Mouse (Mus musculus) CD4-positive, CD25-positive, alpha-beta regulatory T cell, adult 2 months (primary cell): ENCODE measurements around the gene Lins1.

Experiments used
- DNase-seq: peaks from one replicate; pipeline ENCODE4 v3.0.0-alpha.2; 2012; ENCODE audit warnings: low read depth, low spot score

Lins1 gene

GRCm38 (mm10) chr7:66689620-66690360 lies at the start of gene Lins1:
TSS of gene Lins1 (plus strand) at chr7:66689889.
- DNase-seq = peak; percentile 99

- DNase-seq = no peak
Measured at GRCm38 (mm10) chr7:66645736-66646135, 44.0 kb upstream of the Lins1 start.

DNA sequence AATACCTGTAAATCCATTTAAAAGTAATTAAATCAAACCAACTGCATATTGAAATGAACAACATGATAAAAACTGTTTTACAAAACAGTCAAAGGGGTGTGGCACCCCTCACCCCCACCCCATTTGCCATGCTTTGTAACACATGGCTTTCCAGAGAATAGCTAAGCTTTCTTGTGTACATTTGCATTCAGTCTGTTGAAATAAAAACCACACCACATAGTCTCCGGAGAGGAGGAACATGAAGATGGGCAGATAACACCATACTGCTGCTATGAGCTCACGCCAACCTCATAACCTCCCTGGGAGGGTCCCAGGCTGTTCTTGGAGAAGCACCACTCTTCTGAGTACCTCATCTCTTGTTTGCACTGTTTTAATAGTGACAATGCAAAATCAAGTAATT lies 40.5 kb upstream of the Lins1 start:
- DNase-seq = no peak

- DNase-seq = no peak
Measured at GRCm38 (mm10) chr7:66650883-66651282, 38.8 kb upstream of the Lins1 start.

GRCm38 (mm10) chr7:66652216-66652615 lies 37.5 kb upstream of the Lins1 start:
- DNase-seq = peak; percentile 34

DNA sequence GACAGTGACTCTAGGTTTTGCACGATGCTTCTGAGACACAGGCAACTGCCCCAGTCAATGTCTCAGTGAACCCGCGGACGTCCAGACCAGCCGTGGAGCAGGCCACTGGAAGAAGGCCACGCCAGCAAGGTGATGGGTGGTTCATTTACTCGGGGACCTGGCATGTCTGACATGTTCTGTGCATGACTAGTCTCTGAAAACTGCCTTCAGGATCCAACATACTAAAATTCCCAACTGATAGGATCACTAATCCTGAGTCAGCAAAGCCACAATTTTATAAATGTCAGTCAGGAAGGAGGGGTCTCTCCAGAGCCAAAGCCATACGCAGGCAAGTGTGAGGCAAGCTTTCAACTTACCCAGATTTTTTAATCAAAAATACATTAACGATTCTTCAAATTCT lies 36.1 kb upstream of the Lins1 start:
- DNase-seq = no peak

GRCm38 (mm10) chr7:66655471-66655870 lies 34.2 kb upstream of the Lins1 start:
- DNase-seq = no peak

DNA sequence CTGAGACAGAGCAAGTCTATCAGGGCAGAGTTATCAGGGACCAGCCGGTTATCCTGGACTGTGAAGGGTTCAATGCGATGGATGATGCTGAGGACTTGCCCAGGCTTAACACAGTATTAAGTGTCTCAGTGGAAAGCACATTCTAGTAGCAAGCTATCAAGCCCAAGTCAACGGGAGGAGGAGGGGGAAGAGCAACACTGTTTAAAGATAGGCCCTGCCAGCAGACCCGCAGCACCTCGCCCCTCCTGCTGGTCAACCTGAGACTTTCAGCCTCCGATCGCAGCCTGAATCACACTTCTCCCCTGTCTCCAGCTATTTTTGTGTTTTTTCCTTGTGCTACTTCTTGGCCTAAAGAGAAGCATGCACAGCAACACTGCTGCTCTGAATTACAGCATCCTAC lies 29.4 kb upstream of the Lins1 start:
- DNase-seq = no peak

GRCm38 (mm10) chr7:66660972-66661371 lies 28.7 kb upstream of the Lins1 start:
- no peak for DNase-seq

GRCm38 (mm10) chr7:66661572-66661971 lies 28.1 kb upstream of the Lins1 start:
- peak; percentile 86 for DNase-seq

DNA sequence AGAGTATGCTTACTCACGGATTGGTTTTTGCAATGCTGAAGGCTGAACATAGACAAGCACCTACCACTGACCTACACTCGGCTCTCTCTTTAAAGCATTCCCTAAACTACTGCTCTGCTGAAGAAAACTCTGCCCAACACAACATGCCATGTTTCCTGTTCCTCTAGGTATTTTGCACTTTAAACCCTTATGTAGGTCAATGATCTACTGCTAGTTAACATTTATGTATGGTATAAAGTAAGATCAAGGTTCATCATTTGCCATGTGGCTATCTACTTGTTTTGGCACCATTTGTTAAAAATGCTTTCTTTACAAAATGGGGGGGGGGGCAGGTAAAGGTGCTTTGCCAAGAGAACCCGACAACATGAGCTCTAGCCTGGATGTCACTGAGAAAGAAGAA lies 26.1 kb upstream of the Lins1 start:
- DNase-seq = no peak

- no peak for DNase-seq
Measured at GRCm38 (mm10) chr7:66667064-66667463, 22.6 kb upstream of the Lins1 start.

DNA sequence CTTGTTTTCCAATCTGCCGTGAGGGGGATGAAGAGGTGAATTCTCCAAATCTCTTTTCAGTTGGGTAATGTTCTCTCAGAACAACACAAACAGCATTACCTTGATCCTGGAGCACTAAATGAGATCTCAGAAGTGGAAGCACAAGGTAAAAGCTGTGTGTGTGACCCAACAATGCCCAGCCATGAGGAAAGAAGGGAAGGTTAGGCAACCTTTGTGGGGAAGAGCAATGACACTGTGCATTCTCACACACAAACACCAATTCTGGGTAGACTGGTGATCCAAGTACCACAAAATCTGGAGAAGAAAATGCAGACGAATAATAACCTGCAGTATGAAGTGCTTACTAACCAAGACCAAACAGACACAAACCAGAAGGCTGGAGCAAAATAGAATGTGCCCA lies 13.9 kb upstream of the Lins1 start:
- DNase-seq = no peak

GRCm38 (mm10) chr7:66682119-66682863 lies 7.4 kb upstream of the Lins1 start:
- DNase-seq = no peak

DNA sequence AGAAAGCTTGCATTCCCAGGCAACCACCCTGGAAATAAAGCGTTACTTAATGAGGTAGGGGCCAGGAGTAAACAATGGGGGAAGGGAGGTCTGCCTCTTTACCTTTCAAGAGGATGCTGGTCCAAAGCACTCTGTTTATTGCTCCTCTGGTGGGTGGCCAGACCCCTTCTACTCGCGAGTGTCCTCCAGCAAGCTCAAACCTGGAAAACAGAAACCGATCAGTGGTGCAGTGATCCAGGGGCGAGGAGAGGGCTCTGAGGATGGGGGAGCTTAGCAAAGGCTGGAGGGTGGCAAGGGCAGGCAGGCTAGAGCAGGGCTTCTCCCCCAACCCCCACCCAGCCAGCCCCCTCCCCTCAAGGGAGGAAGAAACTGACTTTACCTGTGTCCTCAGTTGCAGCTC lies 968 bp upstream of the Lins1 start:
- no peak for DNase-seq

DNA sequence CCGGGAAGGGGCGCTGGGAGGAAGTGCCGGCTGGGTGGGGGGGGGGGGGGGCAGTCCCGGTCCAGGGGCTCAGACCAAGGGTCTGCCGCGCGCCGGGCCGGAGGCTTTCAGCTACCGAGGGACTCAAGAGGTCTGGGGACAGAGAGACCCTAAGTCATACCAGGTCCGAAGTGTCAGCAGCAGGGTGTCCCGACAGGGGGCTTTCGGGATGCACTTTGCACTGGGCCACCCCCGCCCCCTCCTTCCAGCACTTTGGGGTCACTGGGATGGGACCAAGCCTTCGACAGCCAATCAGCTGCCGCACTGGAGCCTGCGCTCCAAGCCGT lies 432 bp upstream of the Lins1 start, which contains the start of gene Asb7:
Asb7 (minus strand) TSS at position 303 of the 326 bp plus-strand sequence.
- DNase-seq = no peak

GRCm38 (mm10) chr7:66694467-66694866 lies 4.8 kb downstream of the Lins1 start:
- no peak for DNase-seq

DNA sequence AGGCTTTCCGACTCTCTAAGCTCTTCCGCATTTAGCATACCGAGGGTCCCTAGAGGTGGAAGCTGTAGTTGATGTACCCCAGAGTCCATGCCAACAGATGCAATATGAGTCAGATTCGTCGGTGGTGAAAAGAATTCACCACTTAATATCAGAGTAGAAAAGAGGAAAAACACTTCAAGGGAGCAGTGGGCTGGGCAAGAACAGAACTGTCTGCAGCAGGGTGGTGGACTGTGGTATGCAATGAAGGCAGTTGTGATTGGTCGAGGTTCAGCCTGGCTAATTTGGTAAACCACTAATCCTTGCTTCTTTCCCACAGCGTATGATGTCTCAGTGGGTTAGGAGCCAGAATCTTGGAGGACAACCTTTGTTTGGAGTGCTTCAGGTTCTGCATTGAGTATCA lies 13.0 kb downstream of the Lins1 start:
- DNase-seq = no peak

GRCm38 (mm10) chr7:66704631-66705030 lies 14.9 kb downstream of the Lins1 start:
- DNase-seq = no peak

DNA sequence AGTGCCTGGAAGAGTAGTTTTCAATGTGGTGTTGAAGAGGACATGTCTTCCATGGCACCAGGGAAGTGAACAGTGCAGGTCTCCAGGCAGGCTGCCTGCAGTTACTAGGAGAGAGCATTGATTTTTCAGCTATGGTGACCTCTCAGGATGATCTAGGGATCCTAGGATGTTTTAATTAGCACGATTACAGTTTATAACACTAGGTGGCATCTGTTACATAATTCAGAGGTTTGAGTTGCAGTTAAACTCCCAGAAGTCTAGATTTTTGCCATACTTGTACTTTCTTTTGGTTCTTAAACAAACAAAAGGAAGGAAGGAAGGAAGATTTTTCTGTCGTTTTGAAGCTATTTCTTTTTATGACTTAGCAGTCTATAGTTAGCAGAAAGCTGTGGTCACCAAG lies 21.5 kb downstream of the Lins1 start:
- DNase-seq = no peak

GRCm38 (mm10) chr7:66724514-66724913 lies 34.8 kb downstream of the Lins1 start:
- no peak for DNase-seq

DNA sequence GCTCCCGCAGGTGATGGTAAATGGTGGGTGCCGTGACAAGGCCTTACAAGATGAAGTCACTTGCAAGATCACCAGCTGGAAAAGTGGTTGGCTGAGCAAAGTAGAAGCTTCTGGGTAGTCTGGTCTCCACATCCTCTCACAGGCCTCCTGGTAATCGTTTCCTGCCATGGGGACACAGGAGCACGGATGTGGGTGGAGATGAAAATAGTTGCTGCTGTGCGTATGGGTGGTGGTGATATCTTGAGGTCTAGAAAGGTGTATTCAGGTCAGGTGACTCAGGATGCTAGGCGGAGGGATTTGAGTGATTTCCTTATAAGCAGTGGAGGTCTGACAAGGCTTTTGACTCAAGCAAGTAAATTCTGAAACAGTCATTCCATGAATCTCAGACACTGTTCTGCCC lies 35.3 kb downstream of the Lins1 start:
- DNase-seq = peak; percentile 18

GRCm38 (mm10) chr7:66728072-66728471 lies 38.4 kb downstream of the Lins1 start:
- DNase-seq = no peak
